Mouse (Mus musculus): ENCODE data around the gene Glo1. TPM values are rescaled to one million over a fixed set of nuclear protein-coding genes. Genes with fewer than 3 reads are reported as not detected.

The Glo1 gene
- polyA plus RNA-seq, 1 experiment from 2014 or later: 172 TPM

GRCm38 (mm10) chr17:30619153-30619552 lies 7.5 kb downstream of the Glo1 start:
- Histone ChIP-seq H3K9ac (ENCODE audit: low read depth, low read length) (no peak overlapping the region), H3K4me3 (ENCODE audit: low read length) (no peak overlapping the region), H3K9me3 (ENCODE audit: control insufficient read depth, low read length) (no peaks in the 10 kb centered on the region), H3K27ac (ENCODE audit: low read depth, low read length) (no peak overlapping the region), H3K36me3 (ENCODE audit: control insufficient read depth, insufficient read depth, low read length) (no peaks in the 10 kb centered on the region), H3K27me3 (replicated peaks; ENCODE audit: control insufficient read depth, insufficient read depth, low read length) (no peaks in the 10 kb centered on the region), H3K4me2 (ENCODE audit: low read length) (no peak overlapping the region), H3K4me1 (ENCODE audit: control insufficient read depth, insufficient read depth, low read depth, low read length) (no peaks in the 10 kb centered on the region)
- no peak for ATAC-seq
- 44% methylated on average over 2 of the region's 2 CpGs for WGBS

- Histone ChIP-seq H3K36me3 (ENCODE audit: control insufficient read depth, insufficient read depth, low read length) (no peaks in the 10 kb centered on the region), H3K27ac (ENCODE audit: low read depth, low read length) (no peak overlapping the region), H3K4me2 (ENCODE audit: low read length) (no peak overlapping the region), H3K9ac (ENCODE audit: low read depth, low read length) (no peak overlapping the region), H3K4me1 (ENCODE audit: control insufficient read depth, insufficient read depth, low read depth, low read length) (no peaks in the 10 kb centered on the region), H3K27me3 (replicated peaks; ENCODE audit: control insufficient read depth, insufficient read depth, low read length) (no peaks in the 10 kb centered on the region), H3K4me3 (ENCODE audit: low read length) (no peak overlapping the region), H3K9me3 (ENCODE audit: control insufficient read depth, low read length) (no peaks in the 10 kb centered on the region)
- WGBS: 90% methylated on average over 3 of the region's 3 CpGs
- no peak for ATAC-seq
Observed at GRCm38 (mm10) chr17:30618136-30618891, 8.4 kb downstream of the Glo1 start.

GRCm38 (mm10) chr17:30616203-30616602 lies 10.5 kb downstream of the Glo1 start:
- WGBS: 88% methylated on average over 5 of the region's 5 CpGs
- H3K36me3 ChIP-seq (ENCODE audit: control insufficient read depth, insufficient read depth, low read length): no peaks in the 10 kb centered on the region
- H3K4me1 ChIP-seq (ENCODE audit: control insufficient read depth, insufficient read depth, low read depth, low read length): peaks cover 7% of the 10 kb centered on the region
- H3K27ac ChIP-seq (ENCODE audit: low read depth, low read length): no peak overlapping the region
- ATAC-seq: no peak
- no peak overlapping the region for H3K9ac ChIP-seq (ENCODE audit: low read depth, low read length)
- H3K9me3 ChIP-seq (ENCODE audit: control insufficient read depth, low read length): no peaks in the 10 kb centered on the region
- no peaks in the 10 kb centered on the region for H3K27me3 ChIP-seq (replicated peaks; ENCODE audit: control insufficient read depth, insufficient read depth, low read length)
- H3K4me3 ChIP-seq (ENCODE audit: low read length): no peak overlapping the region
- no peak overlapping the region for H3K4me2 ChIP-seq (ENCODE audit: low read length)

- no peak for ATAC-seq
- H3K27me3 ChIP-seq (replicated peaks; ENCODE audit: control insufficient read depth, insufficient read depth, low read length): no peaks in the 10 kb centered on the region
- no peaks in the 10 kb centered on the region for H3K9me3 ChIP-seq (ENCODE audit: control insufficient read depth, low read length)
- H3K9ac ChIP-seq (ENCODE audit: low read depth, low read length): no peak overlapping the region
- no peaks in the 10 kb centered on the region for H3K36me3 ChIP-seq (ENCODE audit: control insufficient read depth, insufficient read depth, low read length)
- H3K4me2 ChIP-seq (ENCODE audit: low read length): no peak overlapping the region
- peaks cover 9% of the 10 kb centered on the region for H3K4me1 ChIP-seq (ENCODE audit: control insufficient read depth, insufficient read depth, low read depth, low read length)
- H3K27ac ChIP-seq (ENCODE audit: low read depth, low read length): no peak overlapping the region
- H3K4me3 ChIP-seq (ENCODE audit: low read length): no peak overlapping the region
Observed at GRCm38 (mm10) chr17:30613350-30613749, 13.3 kb downstream of the Glo1 start.

- peak; percentile 100 for ATAC-seq
- Histone ChIP-seq H3K36me3 (ENCODE audit: control insufficient read depth, insufficient read depth, low read length) (no peaks in the 10 kb centered on the region), H3K27ac (ENCODE audit: low read depth, low read length) (peak overlapping the region; percentile 87), H3K9ac (ENCODE audit: low read depth, low read length) (peak overlapping the region; percentile 87), H3K4me2 (ENCODE audit: low read length) (peak overlapping the region; percentile 77), H3K9me3 (ENCODE audit: control insufficient read depth, low read length) (no peaks in the 10 kb centered on the region), H3K4me1 (ENCODE audit: control insufficient read depth, insufficient read depth, low read depth, low read length) (peaks cover 14% of the 10 kb centered on the region), H3K4me3 (ENCODE audit: low read length) (peak overlapping the region; percentile 74), H3K27me3 (replicated peaks; ENCODE audit: control insufficient read depth, insufficient read depth, low read length) (no peaks in the 10 kb centered on the region)
- WGBS: under 1% methylated on average over 33 of the region's 34 CpGs
Observed at GRCm38 (mm10) chr17:30612075-30612859, 14.4 kb downstream of the Glo1 start.

- Histone ChIP-seq H3K27ac (ENCODE audit: low read depth, low read length) (peak overlapping the region; percentile 87), H3K27me3 (replicated peaks; ENCODE audit: control insufficient read depth, insufficient read depth, low read length) (no peaks in the 10 kb centered on the region), H3K4me2 (ENCODE audit: low read length) (peak overlapping the region; percentile 77), H3K9ac (ENCODE audit: low read depth, low read length) (peak overlapping the region; percentile 87), H3K9me3 (ENCODE audit: control insufficient read depth, low read length) (no peaks in the 10 kb centered on the region), H3K4me3 (ENCODE audit: low read length) (peak overlapping the region; percentile 74), H3K36me3 (ENCODE audit: control insufficient read depth, insufficient read depth, low read length) (no peaks in the 10 kb centered on the region), H3K4me1 (ENCODE audit: control insufficient read depth, insufficient read depth, low read depth, low read length) (peaks cover 14% of the 10 kb centered on the region)
- ATAC-seq: no peak
- 28% methylated on average over 18 of the region's 18 CpGs for WGBS
Observed at GRCm38 (mm10) chr17:30611221-30612074, 15.2 kb downstream of the Glo1 start.

GRCm38 (mm10) chr17:30610739-30611138 lies 15.9 kb downstream of the Glo1 start:
- Histone ChIP-seq H3K4me1 (ENCODE audit: control insufficient read depth, insufficient read depth, low read depth, low read length) (peaks cover 14% of the 10 kb centered on the region), H3K27ac (ENCODE audit: low read depth, low read length) (no peak overlapping the region), H3K4me3 (ENCODE audit: low read length) (no peak overlapping the region), H3K9ac (ENCODE audit: low read depth, low read length) (no peak overlapping the region), H3K36me3 (ENCODE audit: control insufficient read depth, insufficient read depth, low read length) (no peaks in the 10 kb centered on the region), H3K27me3 (replicated peaks; ENCODE audit: control insufficient read depth, insufficient read depth, low read length) (no peaks in the 10 kb centered on the region), H3K4me2 (ENCODE audit: low read length) (no peak overlapping the region), H3K9me3 (ENCODE audit: control insufficient read depth, low read length) (no peaks in the 10 kb centered on the region)
- 79% methylated on average over 1 of the region's 1 CpGs for WGBS
- ATAC-seq: no peak

GRCm38 (mm10) chr17:30609980-30610307 lies 16.7 kb downstream of the Glo1 start:
- 97% methylated on average over 5 of the region's 5 CpGs for WGBS
- no peak overlapping the region for H3K27ac ChIP-seq (ENCODE audit: low read depth, low read length)
- H3K9ac ChIP-seq (ENCODE audit: low read depth, low read length): no peak overlapping the region
- H3K27me3 ChIP-seq (replicated peaks; ENCODE audit: control insufficient read depth, insufficient read depth, low read length): no peaks in the 10 kb centered on the region
- H3K4me2 ChIP-seq (ENCODE audit: low read length): no peak overlapping the region
- H3K9me3 ChIP-seq (ENCODE audit: control insufficient read depth, low read length): no peaks in the 10 kb centered on the region
- H3K4me1 ChIP-seq (ENCODE audit: control insufficient read depth, insufficient read depth, low read depth, low read length): peaks cover 14% of the 10 kb centered on the region
- no peaks in the 10 kb centered on the region for H3K36me3 ChIP-seq (ENCODE audit: control insufficient read depth, insufficient read depth, low read length)
- H3K4me3 ChIP-seq (ENCODE audit: low read length): no peak overlapping the region
- no peak for ATAC-seq
